Mouse (Mus musculus) CD4-positive, CD25-positive, alpha-beta regulatory T cell, adult 4 months (primary cell): ENCODE measurements around the gene Trem2. TPM values are rescaled to one million over a fixed set of nuclear protein-coding genes. Genes with fewer than 3 reads are reported as not detected.
"Not testable (repeated sequence)": the region's sequence is repeated elsewhere in the genome, so short reads cannot be mapped to it uniquely, and the experiment has no call there.

Source experiments
- ATAC-seq: one replicate; pipeline ENCODE4 v1.8.0; 2017
- polyA plus RNA-seq, 2 experiments: library from polyadenylated mRNA; unstranded; fragments of 100-300 nt; shearing (Covaris generic); gene quantifications; one replicate each; pipeline ENCODE4 v1.2.1; 2017

Trem2 gene
- not detected for polyA plus RNA-seq

DNA sequence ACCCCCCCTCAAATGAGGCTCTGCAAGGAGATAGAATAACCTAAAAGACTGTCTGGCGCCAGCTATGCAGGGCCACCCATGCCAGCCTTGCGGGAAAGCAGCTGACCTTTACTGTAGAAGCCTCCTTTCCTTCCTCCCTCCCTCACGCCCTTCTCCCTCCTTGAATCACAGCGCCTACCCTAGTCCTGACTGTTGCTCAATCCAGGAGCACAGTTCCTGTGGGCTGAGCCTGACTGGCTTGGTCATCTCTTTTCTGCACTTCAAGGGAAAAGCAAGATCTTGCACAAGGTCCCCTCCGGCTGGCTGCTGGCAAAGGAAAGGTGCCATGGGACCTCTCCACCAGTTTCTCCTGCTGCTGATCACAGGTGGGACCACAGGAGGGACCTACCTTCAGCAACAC, at the start of gene Trem2:
TSS of gene Trem2 (plus strand) at position 171 of the 400 bp plus-strand sequence.
- ATAC-seq = no peak

DNA sequence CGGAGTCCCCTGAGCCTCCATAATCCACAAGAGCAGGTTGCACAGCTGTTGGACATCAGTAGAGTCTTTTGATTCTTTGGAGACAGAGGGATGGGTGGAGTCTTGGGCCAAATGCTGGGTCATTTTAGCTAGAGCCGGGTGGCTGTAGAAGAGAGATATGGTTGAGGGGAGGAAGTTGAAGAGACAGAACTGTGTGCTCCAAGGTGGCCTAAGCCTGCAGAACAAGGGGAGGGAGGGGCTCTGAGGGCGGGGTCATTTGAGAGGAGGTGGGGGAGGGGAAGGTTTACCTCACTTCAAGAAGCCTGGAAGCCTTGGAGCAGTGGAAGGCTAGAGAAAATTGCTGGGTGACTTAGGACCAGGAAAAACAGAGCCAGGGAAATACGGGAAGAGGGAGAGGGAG, 47.0 kb upstream of the Trem2 start, which contains the start of gene Treml2:
TSS of gene Treml2 (plus strand) at position 296 of the 400 bp plus-strand sequence.
- no peak for ATAC-seq

DNA sequence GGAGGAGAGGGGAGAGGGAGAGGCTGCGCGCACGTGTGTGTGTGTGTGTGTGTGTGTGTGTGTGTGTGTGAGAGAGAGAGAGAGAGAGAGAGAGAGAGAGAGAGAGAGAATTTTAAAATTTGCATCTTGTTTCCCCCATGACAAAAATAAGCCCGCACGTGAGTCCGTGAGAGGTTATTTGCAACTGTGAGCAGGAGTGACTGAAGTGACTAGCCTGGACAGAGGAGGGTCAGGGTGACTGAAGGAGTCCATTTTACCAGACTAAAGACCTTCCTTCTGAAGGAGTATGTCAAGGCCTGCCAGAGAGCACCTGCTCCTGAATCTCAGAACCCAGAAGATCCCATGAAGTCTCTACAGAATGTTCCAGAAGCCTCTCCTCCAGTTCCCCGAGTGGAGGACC, 46.4 kb upstream of the Trem2 start:
- ATAC-seq = peak; percentile 14

DNA sequence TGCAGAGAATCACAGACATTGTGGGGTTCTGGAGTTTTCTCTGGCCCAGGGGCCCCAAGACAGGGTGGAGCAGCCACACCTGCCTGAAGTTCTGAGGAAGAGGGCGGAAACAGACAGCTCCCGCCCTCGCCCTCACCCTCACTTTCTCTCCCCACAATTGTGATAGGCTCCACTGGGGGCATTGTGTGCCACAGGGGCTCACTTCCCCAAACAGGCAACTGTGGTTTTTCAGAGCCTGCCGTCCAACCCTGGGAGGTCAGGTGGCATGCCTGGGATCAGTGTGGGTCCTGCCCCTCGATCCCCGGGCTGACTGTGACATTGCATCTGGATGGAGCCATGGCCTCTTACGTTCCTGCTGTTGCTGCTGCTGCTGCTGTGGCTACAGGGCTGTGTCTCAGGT, 46.0 kb upstream of the Trem2 start:
- ATAC-seq = peak; percentile 61

DNA sequence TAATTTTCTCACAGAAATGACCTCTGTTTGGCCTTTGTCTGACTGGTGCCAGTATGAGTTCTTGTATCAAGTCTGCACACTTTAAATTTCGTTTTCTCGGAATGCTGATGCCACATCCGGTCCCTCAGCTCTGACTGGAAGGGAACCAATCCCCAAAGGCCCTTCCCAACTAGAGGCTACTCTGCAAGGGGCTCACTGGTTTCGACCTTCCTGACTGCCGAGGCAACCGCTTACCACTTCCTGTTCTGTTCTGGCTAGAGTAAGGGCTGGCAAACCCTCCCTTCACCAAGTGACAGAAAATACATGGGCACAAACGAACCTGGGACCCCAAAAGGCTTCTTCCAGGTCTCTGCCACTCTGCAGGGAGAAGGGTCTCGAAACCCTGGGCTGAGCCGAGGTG, 45.3 kb upstream of the Trem2 start:
- peak; percentile 84 for ATAC-seq

DNA sequence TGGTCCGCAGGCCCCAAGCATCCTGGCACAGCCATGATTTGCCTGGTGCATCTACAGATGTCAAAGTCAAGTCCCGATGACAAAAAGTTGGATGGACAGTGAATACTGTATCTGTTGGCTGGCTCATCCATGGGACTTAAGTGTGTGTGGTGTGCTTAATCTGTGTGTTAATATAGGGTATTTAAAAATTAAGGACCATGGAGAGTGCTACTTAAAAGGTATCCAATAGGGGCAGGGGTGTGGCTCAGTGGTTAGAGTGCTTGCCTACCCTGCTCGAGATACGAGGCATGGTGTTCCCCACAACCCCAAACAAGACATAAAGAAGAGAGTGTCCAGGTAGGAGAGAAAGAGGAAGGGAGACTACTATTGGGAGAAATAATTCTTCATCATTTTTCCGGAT, 44.4 kb upstream of the Trem2 start:
- no peak for ATAC-seq

DNA sequence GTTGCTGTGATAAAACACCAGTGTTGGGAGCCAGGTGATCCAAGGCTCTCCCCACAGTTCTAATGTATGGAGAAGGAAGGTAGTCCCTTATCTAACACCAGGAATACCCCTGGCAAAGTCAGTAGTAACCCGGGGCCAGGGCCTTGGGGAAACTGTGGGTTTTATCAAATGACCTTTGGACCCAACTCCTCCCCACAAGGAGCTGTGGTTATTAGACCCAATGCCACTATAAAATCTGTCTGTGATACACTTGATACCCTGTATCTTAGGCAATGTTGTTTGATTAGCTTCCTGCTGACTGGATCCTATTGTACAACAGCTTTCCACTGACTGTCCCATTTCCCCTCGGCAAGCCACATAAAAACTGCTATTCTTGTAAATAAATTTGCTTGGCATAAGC, 34.1 kb upstream of the Trem2 start:
- no peak for ATAC-seq

DNA sequence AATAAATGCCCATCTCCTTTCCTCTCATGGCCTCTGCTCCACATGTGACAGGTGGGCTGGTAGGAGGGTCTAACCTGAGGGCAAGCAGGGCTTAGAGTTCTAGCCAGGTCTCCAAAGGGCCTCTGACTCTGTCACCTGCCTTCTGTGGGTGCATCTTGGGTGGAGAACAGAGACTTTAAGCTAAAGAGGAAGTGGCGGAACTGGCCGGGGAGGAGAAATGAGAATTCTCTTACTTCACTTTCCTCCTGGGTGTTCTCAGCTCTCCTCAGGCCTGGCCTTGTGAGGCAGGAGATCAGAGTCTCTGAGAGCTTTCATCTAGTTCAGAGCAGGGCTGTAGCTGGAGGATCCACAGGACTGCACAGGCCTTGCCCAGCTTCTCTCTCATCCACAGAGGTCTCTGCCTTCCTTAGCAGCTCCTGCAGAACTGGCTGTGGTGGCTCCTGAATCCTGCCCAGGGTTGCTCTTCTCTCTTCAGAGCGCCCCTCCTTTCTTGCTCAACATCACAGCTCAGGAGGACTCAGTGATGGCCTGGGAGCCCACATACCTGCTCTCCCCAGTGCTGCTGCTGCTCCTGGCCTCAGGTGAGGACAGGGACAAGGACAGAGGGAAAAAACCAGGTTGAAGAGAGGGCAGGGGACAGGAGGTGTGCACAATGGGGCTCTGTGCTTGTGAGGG, 30.2 kb upstream of the Trem2 start, which contains the start of gene B430306N03Rik:
TSS of gene B430306N03Rik (plus strand) at position 237 of the 675 bp plus-strand sequence.
- ATAC-seq = not testable (repeated sequence)

DNA sequence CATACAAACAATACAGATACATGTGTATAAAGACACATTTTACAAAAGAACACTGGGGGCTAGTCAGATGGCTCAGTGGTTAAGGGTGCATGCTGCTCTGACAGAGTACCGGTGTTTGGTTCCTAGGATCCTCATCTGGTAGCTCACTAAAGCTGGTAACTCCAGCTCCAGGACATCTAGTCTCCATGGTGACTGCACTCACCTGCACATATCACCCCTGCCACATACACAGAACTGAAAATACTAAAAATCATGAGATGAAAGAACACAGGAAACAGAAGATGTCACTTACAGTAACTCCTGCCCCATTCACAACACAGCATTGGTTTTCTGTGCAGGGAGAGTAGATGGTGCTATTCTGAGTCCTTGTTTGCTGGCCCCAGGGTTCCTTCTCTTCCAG, 27.5 kb upstream of the Trem2 start:
- peak; percentile 64 for ATAC-seq

DNA sequence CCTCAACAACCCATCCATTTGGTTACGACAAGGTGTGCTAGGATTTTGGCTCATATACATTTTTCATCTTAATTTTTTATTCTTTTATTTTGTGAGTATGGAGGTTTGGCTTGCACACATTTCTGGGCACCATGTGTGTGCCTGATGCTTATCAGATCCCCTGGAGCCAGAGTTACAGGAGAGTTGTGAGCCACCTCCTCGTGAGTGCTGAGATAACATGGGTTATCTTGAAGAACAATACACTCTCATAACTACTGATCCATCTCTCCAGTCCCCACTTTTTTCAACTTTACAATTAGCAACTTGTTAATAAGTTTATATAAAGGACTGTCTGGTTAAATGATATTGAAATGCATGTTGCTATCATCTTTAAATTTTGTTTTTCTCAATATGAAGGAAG, 24.9 kb upstream of the Trem2 start:
- no peak for ATAC-seq

DNA sequence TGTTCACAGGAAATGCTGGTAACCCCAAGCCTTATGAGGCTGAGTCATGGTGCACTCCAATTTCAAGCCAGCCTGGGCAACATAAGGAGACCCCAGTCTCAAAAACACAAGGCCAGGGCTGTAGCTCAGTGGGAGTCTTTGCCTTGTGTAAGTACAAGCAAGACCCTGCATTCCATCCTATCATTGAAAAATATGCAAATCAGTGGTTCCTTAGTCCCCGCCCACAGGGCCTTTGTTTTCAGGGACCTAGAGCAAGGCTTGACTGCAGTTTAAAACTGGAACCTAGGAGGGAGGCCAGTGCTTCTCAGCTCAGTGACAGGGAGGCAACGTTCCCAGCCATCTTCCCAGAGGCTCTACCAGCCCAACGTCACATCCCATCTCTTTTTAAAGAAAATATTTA, 23.0 kb upstream of the Trem2 start:
- ATAC-seq = no peak

DNA sequence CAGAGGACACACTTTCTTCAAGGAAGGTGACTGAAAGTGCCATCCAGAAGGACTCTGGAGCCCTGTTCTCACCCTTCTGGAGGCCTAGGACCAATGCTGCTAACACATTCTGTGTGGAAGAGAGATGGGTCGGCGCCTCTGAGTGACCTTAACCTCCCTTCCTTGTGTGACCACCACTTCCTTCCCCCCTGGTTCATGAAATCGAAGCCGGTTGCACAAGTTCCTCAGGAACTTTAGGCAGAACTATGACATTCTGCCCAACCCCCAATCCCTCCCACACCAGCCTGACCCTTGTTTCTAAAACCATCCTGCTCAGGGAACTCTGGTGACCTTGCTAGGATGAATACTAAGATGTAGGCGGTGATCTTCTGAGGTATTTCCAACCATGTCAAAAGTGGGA, 21.9 kb upstream of the Trem2 start:
- no peak for ATAC-seq

DNA sequence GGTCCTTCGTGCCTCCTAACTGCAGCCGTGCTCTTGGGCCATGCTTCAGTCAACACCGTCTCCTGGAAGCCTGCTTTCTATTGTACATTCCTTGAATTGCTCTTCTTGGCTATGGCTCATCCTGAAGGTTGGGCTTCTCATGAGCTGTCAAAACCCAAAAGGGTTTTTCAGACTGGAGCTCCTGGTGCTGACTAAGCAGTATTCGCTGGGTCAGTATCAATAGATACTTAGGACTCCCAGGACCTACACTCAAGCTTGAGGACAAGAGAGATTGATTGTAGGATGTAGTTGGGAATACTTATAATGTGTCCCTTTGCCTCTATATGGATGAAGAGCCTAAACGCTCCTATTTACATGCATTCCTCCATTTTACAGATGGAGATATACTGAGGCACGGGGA, 21.1 kb upstream of the Trem2 start:
- no peak for ATAC-seq

DNA sequence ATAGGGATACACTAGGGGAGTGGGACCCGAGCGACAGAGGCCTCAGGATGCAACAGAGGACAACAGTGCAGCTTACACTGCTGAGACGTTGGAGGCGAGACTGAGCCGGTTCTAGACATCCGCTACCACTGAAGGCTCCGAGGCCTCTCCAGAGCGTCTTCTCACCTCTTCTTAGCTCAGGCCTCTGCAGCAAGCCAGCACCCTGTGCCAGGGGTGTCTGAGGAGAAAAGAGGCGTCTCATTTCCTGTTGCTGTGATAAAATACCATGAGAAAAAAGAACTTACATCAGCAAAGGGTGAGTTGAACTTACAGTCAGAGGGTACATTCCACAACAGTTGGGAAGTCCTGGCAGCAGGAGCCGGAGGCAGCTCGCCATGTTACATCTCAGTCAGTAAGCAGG, 20.6 kb upstream of the Trem2 start:
- peak; percentile 60 for ATAC-seq

DNA sequence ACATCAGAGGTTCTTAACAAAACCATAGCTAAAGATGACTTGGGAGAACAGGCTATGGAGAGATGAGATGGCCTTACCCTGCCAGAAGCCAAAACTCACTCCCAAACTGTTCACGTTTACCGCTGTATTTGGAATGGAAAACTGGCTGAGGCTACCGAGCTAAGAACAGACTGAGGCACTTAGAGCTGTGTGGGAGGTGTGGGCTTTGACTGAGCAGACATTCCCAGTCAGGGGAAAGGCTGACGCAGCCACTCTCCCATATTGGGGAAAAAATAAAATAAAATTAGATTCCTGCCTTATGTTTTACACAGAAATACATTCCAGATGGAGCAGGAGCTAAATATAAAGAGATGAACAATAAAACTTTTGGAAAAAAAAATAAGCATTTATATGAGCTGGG, 19.5 kb upstream of the Trem2 start:
- no peak for ATAC-seq

DNA sequence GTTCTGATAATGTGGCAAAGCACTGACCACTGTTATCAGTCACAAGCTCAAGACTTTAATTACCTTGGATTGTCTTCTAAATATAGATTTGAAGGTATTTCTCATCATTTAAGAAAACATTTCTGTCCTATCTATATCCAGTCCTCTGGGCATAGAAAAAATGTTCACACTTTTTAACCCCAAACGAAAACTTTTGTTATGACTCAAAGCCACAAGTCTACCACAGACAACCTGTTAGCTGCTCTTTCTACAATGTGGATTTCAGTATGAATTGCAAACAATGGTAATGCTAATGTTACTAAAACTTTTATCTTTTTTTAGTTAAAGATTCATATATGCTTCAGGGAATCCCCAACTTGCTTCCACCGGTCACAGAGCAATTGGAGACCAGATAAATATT, 13.7 kb upstream of the Trem2 start:
- ATAC-seq = no peak

DNA sequence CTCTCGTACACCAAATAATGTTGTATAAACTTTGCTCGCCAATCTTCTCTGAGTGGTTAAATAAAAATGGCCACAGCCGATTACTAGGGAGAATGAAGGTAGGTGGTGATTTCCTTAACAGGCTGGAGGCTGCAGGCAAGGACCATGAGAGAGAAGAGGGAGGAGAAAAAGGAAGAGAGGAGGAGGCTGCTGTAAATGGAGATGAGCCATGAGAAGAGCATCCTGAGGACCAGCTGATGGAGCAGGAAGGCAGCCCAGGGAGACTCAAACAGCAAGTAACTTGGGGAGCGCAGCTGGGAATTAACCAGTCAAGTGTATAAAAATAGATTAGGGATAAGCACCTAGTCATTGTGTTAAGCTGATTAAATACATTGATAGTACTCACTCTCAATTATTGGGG, 12.0 kb upstream of the Trem2 start:
- no peak for ATAC-seq

DNA sequence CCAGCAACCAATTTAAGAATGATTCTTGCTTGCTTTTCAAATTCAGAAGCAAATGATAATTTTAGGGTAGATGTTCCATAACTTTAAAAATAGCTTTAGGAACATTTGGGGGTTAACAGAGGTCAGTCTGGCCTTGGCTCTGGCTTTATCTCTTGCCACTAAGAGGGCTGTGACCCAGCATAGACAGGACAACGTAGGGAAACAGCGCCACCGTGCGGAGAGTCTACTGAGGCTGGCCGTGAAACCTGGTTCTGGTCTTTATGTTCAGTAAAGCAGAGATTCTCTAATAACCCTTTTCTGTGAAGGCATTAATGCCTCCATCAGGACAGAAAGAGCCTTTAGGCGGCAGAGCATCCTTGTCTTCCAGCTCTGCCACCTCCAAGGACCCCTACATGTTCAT, 9.3 kb upstream of the Trem2 start:
- ATAC-seq = no peak

DNA sequence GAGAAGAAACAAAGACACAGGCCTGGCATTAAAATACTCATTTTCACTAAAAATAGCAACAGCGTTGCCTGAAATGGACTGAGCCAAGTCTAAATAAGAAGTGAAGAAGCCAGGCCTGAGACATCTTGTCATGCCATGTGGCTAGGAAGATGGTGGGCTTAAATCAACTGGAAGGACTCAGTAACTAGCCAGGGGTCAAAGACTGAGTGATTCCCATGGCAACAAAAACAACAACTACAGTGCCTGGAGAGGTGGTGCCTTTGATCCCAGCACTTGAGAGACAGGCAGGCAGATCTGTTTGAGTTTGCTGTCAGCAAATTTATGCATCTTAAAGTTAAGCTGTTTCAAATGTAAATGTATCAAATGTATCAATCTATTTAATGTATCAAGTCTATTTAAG, 5.9 kb upstream of the Trem2 start:
- no peak for ATAC-seq

DNA sequence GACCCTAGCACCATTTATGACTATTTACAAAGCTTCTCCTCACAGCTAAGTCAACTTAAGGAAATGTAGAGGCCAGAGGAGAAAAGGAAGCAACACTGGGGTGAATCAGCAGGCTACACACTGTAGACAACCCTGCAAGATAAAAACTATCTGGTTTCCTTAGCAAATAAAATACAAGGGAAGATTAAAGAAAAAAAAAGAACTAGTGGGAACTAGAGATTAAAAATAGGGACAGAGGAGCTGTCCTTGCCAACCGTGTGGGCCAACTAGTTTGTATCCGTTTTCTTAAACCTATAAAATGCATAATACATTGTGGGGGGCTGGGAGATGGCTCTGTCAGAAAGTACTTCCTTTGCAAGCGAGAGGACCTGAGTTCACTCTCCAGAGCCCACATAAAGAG, 4.3 kb upstream of the Trem2 start:
- no peak for ATAC-seq

DNA sequence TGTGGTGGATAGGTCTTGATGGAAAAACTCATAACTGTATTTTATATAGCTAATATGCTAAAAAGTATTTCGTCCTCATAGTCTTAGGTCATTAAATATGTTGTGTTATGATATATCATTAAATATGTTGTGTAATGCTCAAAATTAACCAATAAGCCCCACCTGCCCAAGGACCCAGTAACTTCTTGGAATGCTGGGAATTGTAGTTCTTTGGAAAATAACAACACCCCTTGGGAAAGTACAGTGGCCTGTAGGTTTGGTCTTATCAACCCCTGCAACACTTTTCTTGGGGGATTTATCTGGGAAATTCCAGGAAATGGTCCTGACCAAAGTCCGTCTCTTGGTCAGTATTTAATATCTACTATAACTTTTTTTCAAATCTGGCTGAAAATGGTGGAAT, 3.1 kb upstream of the Trem2 start:
- ATAC-seq = no peak

DNA sequence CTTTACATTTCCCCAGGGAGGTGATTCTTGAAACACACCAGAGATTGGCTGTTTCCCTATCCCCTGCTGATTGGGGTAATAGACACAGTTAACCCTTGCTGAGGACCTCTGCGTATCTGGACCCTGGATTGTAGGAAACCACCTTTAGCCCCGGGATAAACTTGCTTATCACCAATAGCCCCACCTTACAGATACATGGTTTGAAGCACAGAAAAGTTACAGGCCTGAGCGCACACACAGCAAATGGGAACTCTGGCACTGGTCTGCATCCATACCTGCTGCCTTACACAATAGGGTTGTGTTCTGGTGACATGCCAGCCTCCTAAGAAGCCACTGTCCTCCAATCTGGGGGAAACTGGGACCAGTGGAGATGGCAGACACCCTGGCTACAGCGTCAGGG, 377 bp upstream of the Trem2 start:
- no peak for ATAC-seq

DNA sequence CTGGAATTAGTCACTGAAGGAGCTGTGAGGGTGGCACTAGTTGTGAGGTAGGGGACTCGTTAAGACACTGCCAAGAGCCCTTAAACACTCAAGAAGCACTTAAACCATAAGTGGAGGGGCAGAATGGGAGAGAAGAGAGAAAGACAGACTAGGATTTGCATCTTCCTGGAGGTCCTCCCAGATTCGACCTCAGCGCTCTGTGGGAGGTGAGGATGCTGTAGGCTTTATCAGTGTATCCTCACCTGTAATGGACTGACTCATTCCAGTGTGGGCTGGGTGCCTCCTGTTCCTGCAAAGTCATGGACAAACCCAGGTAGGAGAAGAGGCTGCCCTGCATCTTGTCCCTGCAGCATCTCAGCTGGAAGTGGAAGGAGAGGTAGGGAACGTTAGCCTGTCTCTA, 633 bp downstream of the Trem2 start:
- ATAC-seq = no peak

DNA sequence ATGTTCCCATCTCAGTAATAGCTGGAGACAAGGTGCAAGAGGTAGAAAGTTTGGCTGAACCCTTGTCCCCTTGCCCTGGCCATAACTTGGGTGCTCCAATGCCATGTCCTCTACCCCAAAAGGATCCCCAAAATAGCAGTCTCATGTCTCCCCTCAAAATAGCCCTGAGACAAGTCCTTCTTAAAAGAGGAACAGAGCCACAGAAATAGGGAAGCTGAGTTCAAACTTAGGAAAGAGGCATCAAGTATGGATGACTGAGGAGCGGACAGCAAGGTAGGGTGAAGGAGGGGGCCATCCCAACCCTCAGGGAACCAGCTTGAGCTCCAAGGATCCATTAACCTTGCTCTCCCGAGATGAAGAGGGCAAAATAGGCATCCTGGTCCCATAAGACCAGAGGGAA, 1.1 kb downstream of the Trem2 start:
- no peak for ATAC-seq

DNA sequence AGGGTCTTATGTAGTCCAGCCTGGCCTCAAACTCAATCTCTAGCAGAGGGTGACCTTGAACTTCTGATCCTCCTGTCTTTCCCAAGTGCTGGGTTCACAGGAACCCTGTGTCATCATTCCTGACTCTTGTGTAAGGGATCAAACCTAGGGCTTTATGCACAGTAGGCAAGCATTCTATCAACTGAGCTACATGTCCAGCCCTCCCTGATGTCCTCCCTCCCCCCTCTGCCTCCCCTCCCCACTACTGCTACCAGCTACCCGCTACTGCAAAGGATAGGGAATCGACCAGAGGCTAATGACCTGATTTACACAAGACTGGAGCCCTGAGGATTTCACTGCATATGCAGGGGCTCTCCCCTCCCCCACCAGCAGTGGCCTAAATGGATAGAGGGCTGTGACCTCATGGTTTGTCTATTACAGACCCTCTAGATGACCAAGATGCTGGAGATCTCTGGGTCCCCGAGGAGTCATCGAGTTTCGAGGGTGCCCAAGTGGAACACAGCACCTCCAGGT, 4.5 kb downstream of the Trem2 start:
- ATAC-seq = no peak
